Mouse (Mus musculus) bone marrow, adult 2 months (tissue): ENCODE data around the gene Tmcc2.

Experiments used
- CTCF ChIP-seq: fragments of 200-500 bp; IDR thresholded peaks from 2 replicates; pipeline ENCODE4 v1.5.1; 2011; ENCODE audit warnings: low read length, control low read depth; ENCODE audit not compliant: control insufficient read depth, insufficient read depth
- POLR2A ChIP-seq: fragments of 200-500 bp; IDR thresholded peaks from 2 replicates; pipeline ENCODE4 v1.6.1; 2011; ENCODE audit warnings: low read depth, mild to moderate bottlenecking, control low read depth, low read length, borderline replicate concordance; ENCODE audit not compliant: control insufficient read depth

GRCm38 (mm10) chr1:132306808-132307207, 84.3 kb downstream of the Tmcc2 start:
- TF ChIP-seq POLR2A: no peak
- no peak for TF ChIP-seq CTCF
